Mouse (Mus musculus) testis, adult 2 months (tissue): ENCODE data around the gene Prr22.

Experiments
- CTCF ChIP-seq: fragments of 200-500 bp; IDR thresholded peaks from 2 replicates; pipeline ENCODE4 v1.5.1; 2012; ENCODE audit warnings: low read depth, mild to moderate bottlenecking, inconsistent platforms, low read length, moderate library complexity; ENCODE audit not compliant: control insufficient read depth, insufficient read depth, insufficient replicate concordance
- POLR2A ChIP-seq: fragments of 200-500 bp; IDR thresholded peaks from 2 replicates; pipeline ENCODE4 v1.6.1; 2012; ENCODE audit warnings: low read depth, mild to moderate bottlenecking, inconsistent platforms, low read length, moderate library complexity; ENCODE audit not compliant: control insufficient read depth

DNA sequence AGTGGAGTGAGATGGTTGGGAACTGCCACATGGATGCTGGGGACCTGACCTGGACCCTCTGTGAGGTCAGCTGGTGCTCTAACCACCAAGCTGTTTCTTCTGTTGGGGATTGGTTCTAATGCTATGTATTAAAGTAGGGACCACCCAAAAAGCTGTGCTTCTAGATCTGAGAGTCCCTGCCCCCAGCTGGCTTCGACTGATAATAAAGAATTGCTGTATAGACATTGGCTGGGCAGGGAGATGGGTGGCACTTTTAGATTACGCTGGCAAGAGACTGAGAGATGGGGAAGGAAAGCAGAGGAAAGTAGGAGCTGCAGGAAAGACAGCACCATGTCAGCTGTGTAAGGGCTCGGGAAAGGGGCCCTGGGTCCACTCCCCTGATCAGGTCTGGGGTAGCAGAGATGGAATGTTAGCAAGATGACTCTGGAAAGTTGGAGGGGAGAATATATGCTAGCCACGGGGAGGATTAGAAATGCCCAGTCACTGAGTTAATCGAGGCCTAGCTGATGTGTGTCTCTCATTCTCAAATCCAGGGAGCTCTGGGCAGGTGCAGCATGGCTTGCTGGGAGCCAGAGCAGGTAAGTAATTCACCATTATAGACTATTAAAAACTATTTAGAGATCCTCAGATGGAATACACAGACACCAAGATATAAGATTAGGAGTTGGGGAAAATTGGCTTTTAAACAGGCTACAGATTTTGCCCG is 23.7 kb downstream of the Prr22 start:
- no peak for TF ChIP-seq POLR2A
- no peak for TF ChIP-seq CTCF
